Mouse (Mus musculus) neural tube, embryonic 15.5 days (tissue): ENCODE measurements around the gene Traf3ip2. TPM values are rescaled to one million over a fixed set of nuclear protein-coding genes. Genes with fewer than 3 reads are reported as not detected.

Source experiments
- ATAC-seq: fragments of 200-750 bp; cut with Nextera tagmentation; 2 replicates; pipeline ENCODE4 v1.8.0; 2017; ENCODE audit warnings: mild to moderate bottlenecking, moderate TSS enrichment, moderate library complexity; ENCODE audit not compliant: low FRiP score
- H3K27ac ChIP-seq: fragments of 300-500 bp; sonication (generic); replicated peaks from 2 replicates; pipeline ENCODE4 v1.5.1; 2015; ENCODE audit warnings: mild to moderate bottlenecking, inconsistent platforms
- H3K27me3 ChIP-seq: fragments of 300-500 bp; sonication (generic); replicated peaks from 2 replicates; pipeline ENCODE4 v1.6.1; 2015; ENCODE audit warnings: inconsistent platforms
- H3K36me3 ChIP-seq: fragments of 300-500 bp; sonication (generic); 2 replicates; pipeline ENCODE4 v1.6.1; 2015; ENCODE audit warnings: inconsistent platforms
- H3K4me1 ChIP-seq: fragments of 300-500 bp; sonication (generic); 2 replicates; pipeline ENCODE4 v1.6.1; 2015; ENCODE audit warnings: inconsistent platforms
- H3K4me2 ChIP-seq: fragments of 300-500 bp; sonication (generic); 2 replicates; pipeline ENCODE4 v1.6.1; 2015; ENCODE audit warnings: inconsistent platforms, mild to moderate bottlenecking, moderate library complexity
- H3K4me3 ChIP-seq: fragments of 300-500 bp; sonication (generic); replicated peaks from 2 replicates; pipeline ENCODE4 v1.5.1; 2015; ENCODE audit warnings: mild to moderate bottlenecking, inconsistent platforms
- H3K9ac ChIP-seq: fragments of 300-500 bp; sonication (generic); replicated peaks from 2 replicates; pipeline ENCODE4 v1.6.1; 2015; ENCODE audit warnings: mild to moderate bottlenecking, inconsistent platforms
- H3K9me3 ChIP-seq: fragments of 300-500 bp; sonication (generic); replicated peaks from 2 replicates; pipeline ENCODE4 v1.6.1; 2016; ENCODE audit warnings: inconsistent platforms
- WGBS: fragments of 180-500 bp; shearing (Covaris S2); methylation state at CpG from one replicate; pipeline ENCODE4 v1.1.7; 2015; ENCODE audit warnings: mixed read lengths; 5-methylcytosine and 5-hydroxymethylcytosine counted together
- polyA plus RNA-seq: library from polyadenylated mRNA; unstranded; fragments of >200 nt; fragmentation: Nextera tagmentation; extraction: Ambion mirVana; gene quantifications from 2 replicates; pipeline ENCODE4 v1.2.1, GENCODE M21; 2015

Gene Traf3ip2
- polyA plus RNA-seq, 1 experiment from 2014 or later = 3.8 TPM

DNA sequence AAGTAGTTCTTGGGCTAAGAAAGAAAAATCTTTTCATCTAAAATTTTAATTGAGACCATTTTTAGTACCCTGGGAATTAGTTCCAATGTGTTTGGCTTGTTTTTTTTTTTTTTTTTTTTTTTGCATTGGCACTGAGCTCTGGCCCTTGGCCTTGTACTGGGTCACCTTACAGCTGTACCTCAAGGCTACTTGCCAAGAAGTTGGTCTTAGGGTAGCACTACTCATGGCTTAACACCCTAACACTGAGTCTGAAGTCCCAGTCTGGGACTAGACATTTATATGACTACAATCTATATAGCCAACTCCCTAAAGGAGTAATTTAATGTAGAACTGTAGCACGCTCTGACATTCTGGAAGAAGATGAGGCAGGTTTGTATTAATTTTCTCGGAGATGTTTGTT, 69.8 kb downstream of the Traf3ip2 start:
- WGBS = 85% methylated on average over 2 of the region's 2 CpGs
- Histone ChIP-seq H3K9me3 (no peaks in the 10 kb centered on the region), H3K27me3 (no peaks in the 10 kb centered on the region), H3K9ac (no peak overlapping the region), H3K27ac (no peak overlapping the region), H3K4me3 (no peak overlapping the region), H3K36me3 (0 out of 2 replicates have a peak, but pooled peaks cover 6% of the 10 kb centered on the region), H3K4me2 (no peak overlapping the region), H3K4me1 (peaks cover 8% of the 10 kb centered on the region)
- ATAC-seq = no peak

DNA sequence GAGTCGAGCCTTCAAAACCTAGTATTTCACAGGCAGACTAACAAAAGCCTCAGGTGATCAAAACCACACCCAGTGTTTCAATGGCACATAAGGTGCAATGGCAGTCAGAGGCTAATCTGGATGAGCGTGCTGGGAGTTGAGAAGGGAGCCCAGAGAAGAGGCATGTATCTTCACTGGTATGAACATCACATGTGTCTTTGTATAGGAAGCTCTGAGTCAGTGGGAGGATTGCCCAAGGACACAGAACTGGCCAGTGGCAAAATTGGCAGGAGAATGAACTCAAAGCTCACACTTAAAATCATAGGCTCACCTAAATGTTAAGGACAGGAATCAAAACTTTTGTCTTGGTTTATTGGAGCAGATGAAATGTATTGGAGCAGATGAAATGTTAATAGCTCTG, 70.7 kb downstream of the Traf3ip2 start:
- ATAC-seq = no peak
- H3K4me2 ChIP-seq = no peak overlapping the region
- no peaks in the 10 kb centered on the region for H3K9me3 ChIP-seq
- H3K4me3 ChIP-seq = no peak overlapping the region
- peaks cover 11% of the 10 kb centered on the region for H3K4me1 ChIP-seq
- no peak overlapping the region for H3K9ac ChIP-seq
- 0 out of 2 replicates have a peak, but pooled peaks cover 6% of the 10 kb centered on the region for H3K36me3 ChIP-seq
- 90% methylated on average over 2 of the region's 2 CpGs for WGBS
- no peak overlapping the region for H3K27ac ChIP-seq
- H3K27me3 ChIP-seq = no peaks in the 10 kb centered on the region

GRCm38 (mm10) chr10:39686811-39687210, 74.1 kb downstream of the Traf3ip2 start:
- WGBS = 92% methylated on average over 4 of the region's 4 CpGs

DNA sequence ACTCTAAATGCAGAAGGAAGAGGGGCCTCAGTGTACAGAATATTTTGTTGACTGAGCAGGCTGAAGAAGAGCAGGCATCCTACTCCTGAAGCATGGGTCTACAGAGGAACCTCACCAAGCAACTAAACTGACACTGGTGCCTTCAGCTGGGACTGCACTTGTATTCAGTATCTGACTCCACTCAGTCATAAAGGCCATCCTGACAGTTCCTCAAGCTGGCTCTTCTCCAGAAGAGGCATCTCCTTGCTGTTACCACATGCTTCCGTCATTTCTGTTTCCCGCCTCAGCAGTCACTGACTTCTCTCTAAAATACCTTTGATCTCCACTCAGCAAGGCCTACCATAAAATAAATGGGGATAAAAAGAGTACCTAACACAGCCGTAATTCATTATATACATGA, 75.1 kb downstream of the Traf3ip2 start:
- H3K36me3 ChIP-seq = no peaks in the 10 kb centered on the region
- H3K4me1 ChIP-seq = peaks cover 15% of the 10 kb centered on the region
- no peaks in the 10 kb centered on the region for H3K9me3 ChIP-seq
- WGBS = 59% methylated on average over 3 of the region's 3 CpGs
- no peak overlapping the region for H3K4me3 ChIP-seq
- H3K27ac ChIP-seq = no peak overlapping the region
- no peak for ATAC-seq
- H3K27me3 ChIP-seq = no peaks in the 10 kb centered on the region
- no peak overlapping the region for H3K9ac ChIP-seq
- H3K4me2 ChIP-seq = no peak overlapping the region

More at GRCm38 (mm10) chr10:39686811-39687210, 74.1 kb downstream of the Traf3ip2 start:
- H3K9me3 ChIP-seq = no peaks in the 10 kb centered on the region
- no peaks in the 10 kb centered on the region for H3K36me3 ChIP-seq
- no peak overlapping the region for H3K27ac ChIP-seq
- H3K4me3 ChIP-seq = no peak overlapping the region
- peaks cover 15% of the 10 kb centered on the region for H3K4me1 ChIP-seq
- no peaks in the 10 kb centered on the region for H3K27me3 ChIP-seq
- no peak for ATAC-seq
- no peak overlapping the region for H3K9ac ChIP-seq
- H3K4me2 ChIP-seq = no peak overlapping the region

DNA sequence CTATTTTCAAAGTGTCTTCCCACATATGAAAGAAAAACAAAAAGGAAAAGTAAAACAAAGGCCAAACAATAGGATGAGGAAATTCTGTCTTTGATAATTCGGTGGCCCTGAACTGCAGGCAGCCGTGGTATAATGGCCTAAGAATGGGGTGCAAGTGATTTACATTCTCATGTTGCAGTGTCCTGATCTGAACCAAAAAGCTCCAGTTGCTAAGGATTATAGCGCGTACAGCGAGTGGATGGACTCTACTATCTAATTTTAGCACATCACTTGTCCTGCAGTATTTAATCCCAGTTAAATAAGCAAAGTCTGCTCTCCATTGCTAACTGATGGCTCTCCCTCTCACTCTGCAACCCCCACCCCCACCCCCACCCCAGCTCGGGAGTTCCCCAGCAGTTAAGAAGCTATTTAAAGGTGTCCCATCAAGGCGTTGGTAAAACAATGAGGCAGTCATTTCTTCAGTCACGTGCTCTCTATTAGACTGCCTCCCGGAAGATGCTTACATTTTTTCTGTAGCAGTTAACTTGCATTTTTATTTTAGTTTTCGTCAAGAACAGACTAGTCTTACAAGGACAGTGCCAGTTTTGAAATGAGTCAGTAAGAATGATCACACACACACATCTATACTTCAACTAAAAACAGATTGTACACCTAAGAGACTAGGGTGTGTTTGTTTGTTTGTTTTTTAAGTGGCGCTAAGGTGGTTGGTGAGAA, 78.8 kb downstream of the Traf3ip2 start:
- Histone ChIP-seq H3K9me3 (no peaks in the 10 kb centered on the region), H3K27me3 (no peaks in the 10 kb centered on the region), H3K27ac (no peak overlapping the region), H3K9ac (no peak overlapping the region), H3K4me1 (peaks cover 7% of the 10 kb centered on the region; the same call in 1 of the 2 replicates), H3K36me3 (no peaks in the 10 kb centered on the region), H3K4me2 (no peak overlapping the region), H3K4me3 (no peak overlapping the region)
- WGBS = 36% methylated on average over 11 of the region's 11 CpGs
- ATAC-seq = no peak

- peaks cover 7% of the 10 kb centered on the region; the same call in 1 of the 2 replicates for H3K4me1 ChIP-seq
- no peak overlapping the region for H3K4me2 ChIP-seq
- H3K4me3 ChIP-seq = no peak overlapping the region
- no peaks in the 10 kb centered on the region for H3K27me3 ChIP-seq
- 74% methylated on average over 2 of the region's 2 CpGs for WGBS
- no peaks in the 10 kb centered on the region for H3K36me3 ChIP-seq
- no peak overlapping the region for H3K9ac ChIP-seq
- ATAC-seq = no peak
- no peak overlapping the region for H3K27ac ChIP-seq
- no peaks in the 10 kb centered on the region for H3K9me3 ChIP-seq
Observed at GRCm38 (mm10) chr10:39692152-39692551, 79.4 kb downstream of the Traf3ip2 start.

Other genes with a start within 250 kb of the Traf3ip2 start
- 67.8 and 76.5 TPM in 2 replicates for gene Fyn, start 244.1 kb upstream of the Traf3ip2 start, polyA plus RNA-seq
- gene Rev3l, start 119.2 kb downstream of the Traf3ip2 start, polyA plus RNA-seq = 33.7 and 38.1 TPM in 2 replicates